Mouse (Mus musculus) Muller cell, postnatal 12 days (primary cell): ENCODE measurements at regions not wholly inside any gene's neighbourhood (a gene's known extent, or its start where the extent isn't known, plus 50 kb on each side); places are given as distances from the start of the nearest gene placed in this dataset.

Experiments
- DNase-seq: peaks from one replicate; pipeline ENCODE4 v3.0.0-alpha.2; 2015; ENCODE audit errors: inconsistent ontology term

- no peak for DNase-seq
Observed at GRCm38 (mm10) chr3:126293645-126294044, 69.8 kb upstream of the Arsj start.

DNA sequence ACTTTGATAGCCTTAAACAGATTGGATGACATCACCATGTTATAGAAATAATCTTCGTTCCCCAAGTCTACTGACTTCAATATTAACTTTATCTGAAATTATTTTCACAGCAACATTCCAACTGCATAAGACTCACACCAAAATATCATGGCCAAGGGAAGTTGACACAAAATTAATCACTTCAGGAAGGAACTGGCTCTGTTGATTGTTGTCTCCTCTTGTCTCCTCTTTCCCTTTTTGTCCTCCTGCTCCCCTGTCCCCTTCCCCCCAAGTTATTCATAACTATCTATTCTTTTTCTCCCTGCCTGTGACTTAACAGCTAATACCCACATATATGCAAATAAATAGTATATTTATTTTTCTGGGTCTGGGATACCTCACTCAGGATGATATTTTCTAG lies 67.6 kb upstream of the Arsj start:
- no peak for DNase-seq

GRCm38 (mm10) chr3:126299257-126299656 lies 64.2 kb upstream of the Arsj start:
- DNase-seq: peak; percentile 15

GRCm38 (mm10) chr3:126308303-126308702 lies 55.2 kb upstream of the Arsj start:
- no peak for DNase-seq
